Mouse (Mus musculus): ENCODE measurements around the gene Gbp2.
"Not testable (repeated sequence)": the region's sequence is repeated elsewhere in the genome, so short reads cannot be mapped to it uniquely, and the experiment has no call there.

The Gbp2 gene

DNA sequence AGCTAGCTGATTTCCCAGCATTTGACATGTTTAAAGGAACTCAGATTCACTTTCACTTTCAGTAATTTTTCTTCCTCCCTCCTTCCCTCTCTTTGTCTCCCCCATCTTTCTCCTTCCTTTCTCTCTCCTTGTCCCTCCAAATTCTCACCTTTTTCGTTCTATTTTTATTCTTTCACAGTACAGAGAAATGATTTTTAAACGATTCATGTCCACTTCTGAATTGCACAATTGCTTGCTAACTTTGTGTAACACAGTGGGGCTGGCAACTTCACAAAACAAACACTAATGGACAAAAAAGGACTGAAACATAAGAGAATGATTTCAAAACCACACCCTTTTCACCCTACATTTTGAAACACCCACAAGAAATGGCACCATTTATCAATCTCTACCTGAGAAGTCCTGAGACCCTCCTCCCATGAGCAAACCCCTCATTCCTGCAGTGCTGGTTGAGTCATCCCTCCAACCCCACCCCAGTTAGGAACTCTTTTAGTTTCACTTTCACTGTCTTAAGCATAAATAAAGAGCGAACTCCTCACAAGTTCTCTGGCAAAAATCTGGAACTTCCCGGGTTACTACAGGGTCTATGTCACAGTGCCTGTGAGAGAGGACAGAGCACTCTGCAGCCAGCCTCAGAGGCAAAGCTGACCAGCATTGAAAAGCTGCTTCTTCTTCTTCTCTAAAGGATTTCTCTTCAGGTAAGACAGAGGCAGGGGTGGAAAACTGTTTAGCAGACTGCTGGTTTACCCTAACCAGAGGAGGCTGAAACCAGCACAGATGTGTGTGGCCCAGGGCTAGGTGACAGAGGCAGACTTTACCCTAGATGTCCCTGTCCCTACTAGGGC is at the start of gene Gbp2:
TSS of gene Gbp2 (plus strand) at position 492 of the 845 bp plus-strand sequence.
- DNase-seq (ENCODE audit: low spot score), result no peak

DNA sequence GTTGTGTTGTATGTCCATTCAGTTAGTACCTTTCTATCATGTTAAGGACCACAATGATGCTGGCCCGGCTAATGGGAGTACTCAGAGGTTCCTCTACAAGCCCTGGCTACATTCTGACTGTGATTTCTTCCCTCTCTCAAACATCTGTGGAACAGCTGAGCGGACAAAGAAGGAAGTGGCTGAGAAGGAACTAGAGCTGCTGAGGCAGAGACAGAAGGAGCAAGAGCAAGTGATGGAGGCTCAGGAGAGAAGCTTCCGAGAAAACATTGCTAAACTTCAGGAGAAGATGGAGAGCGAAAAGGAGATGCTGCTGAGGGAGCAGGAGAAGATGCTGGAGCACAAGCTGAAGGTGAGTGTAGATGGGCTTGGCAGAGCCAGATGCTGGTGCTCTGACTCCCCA is 49.7 kb upstream of the Gbp2 start:
- no peak for DNase-seq (ENCODE audit: low spot score)

DNA sequence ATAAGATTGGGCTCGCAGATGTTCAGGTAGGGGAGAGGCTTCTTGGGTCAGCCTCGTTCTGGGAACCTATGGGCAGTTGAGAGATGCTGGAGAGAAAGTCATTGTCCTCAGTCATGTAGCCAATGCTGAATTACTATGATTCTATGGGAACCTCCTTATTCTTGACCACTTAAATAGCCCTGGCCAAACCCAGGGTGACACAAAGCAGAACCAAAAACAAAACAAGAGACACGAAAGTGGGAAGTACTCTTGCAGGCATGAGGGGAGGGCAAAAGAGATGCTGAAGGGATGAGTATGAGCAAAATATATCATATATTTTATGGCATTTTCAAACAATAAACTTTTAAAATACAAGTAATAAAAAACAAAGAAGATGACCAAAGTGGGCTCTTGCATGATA is 43.3 kb upstream of the Gbp2 start:
- DNase-seq (ENCODE audit: low spot score), result no peak

DNA sequence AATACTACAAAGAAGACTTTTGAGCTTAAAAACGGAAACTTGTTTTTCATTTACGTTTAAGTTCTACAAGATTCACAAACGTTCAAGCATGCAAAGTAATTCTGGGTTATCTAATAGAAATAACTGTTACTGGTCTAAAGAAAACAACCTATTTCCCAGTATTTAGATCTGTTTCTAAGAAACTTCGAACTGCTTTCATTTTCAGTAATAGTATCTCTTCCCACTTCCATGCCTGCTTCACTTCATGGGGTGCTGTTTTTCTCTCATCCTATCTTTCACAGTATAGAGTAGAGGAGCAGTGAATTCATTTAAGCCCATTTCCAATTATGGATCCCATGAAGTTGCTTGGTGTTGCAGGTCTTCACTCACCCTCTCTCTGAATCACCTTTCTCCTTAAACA is 42.1 kb upstream of the Gbp2 start:
- no peak for DNase-seq (ENCODE audit: low spot score)

DNA sequence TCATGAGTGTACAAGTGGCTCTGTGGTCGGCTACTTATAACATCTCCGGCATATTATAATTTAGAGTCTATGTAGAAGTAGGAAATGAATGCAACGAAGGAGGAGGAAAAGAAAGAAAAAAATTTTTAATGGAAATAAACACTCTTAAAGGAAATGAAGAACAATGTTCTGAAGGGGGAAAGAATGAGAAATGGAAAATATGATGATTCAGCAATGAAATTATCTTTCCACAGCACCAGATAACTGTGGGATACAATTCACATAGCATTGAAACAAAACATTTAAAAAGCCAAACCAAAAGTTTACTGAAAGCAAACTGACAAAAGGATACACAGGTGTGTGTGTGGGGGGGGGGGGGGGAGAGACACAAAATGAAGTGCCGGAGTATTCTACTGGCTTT is 37.3 kb upstream of the Gbp2 start:
- no peak for DNase-seq (ENCODE audit: low spot score)

DNA sequence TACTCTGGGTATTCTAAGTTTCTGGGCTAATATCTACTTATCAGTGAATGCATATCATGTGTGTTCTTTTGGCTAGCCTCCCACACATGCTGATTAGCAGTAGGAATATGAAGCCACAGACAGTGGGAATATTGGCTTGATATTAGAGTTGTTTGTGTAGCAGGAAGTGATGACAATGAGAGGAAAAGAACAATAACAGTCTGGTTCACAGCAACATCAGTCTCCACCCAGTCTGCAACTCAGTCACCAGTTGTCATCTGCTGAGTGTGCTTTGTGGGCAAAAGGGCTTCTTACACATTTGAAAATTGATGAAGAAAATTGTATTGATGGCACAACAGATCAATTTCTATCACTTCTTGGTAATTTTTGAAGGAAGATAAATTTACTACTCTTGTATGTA is 33.0 kb upstream of the Gbp2 start:
- DNase-seq (ENCODE audit: low spot score), result no peak

DNA sequence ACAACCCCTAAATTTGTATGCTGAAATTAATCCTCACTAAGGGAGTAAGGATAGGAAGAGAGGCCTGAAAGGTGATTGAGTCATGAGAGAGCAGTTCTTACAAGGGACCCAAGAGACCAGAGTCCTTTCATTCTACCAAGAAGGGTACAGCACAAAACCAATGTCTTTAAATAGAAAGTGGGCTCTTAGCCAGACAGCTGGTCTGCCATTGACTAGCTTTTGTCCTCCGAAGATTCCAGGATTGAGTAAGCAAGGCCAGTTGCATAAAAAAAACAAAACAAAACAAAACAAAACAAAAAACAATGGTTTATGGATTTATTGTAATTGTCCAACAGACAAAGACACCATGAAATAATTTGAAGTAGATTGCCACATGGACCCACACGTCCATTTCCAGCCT is 31.5 kb upstream of the Gbp2 start:
- no peak for DNase-seq (ENCODE audit: low spot score)

DNA sequence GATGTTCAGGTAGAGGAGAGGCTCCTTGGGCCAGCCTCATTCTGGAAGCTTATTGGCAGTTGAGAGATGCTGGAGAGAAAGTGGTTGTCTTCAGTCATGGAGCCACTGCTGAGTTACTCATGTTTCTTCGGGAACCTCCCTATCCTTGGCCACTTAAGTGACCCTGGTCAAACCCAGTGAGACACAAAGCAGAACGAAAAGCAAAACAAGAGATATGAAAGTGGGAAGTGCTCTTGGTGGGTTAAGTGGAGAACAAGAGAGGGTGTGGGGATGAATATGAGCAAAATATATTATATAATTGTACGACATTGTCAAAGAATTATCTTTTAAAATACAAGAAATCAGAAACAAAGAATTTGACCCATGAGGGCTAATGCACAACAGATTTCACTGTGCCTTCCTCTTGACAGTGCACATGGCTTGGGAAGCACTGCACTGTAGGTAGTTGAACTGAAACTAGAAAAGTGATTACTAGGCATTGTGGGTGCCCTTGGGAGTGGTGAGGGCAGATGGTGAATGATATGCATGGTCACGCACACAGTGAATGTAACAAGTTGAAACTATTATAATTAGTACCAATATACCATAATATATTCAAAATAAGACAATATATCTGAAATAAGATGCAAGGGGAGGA is 29.9 kb upstream of the Gbp2 start:
- DNase-seq (ENCODE audit: low spot score), result no peak

DNA sequence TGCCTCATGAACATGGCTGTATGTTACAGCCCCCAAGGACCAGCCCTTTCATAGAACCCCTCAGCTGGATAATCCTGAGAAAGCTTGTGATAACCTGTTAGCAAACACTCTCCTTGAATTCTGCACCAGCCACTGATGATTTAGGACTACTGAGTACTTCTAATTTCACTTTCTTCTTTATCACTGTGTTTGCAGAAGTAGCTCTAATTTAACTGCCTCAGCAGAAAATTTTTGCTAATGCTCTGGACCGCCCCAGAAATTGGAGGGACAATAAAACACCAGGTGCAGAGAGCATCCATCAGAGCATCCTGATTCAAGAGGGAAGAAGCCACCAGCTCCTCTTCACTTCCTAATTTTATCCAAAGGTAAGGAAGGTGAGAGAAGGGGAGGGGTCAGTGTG is 25.9 kb upstream of the Gbp2 start, which contains the start of gene Gbp2b:
TSS of gene Gbp2b (plus strand) at position 301 of the 400 bp plus-strand sequence.
- DNase-seq (ENCODE audit: low spot score), result no peak

DNA sequence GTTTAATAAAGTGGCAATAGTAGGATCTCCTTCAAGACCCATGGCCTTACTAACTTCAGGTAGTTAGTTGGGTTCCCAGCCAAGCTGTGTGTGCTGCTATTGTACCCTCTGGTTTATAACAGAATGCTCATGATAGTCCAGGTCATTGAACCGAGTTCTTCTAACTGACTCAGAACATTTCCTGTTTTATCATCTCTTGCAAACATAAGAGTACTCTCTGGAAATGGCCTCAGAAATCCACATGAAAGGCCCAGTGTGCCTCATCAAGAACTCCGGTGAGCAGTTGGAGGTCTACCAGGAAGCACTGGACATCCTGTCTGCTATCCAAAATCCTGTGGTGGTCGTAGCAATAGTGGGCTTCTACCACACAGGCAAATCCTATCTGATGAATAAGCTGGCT is 22.5 kb upstream of the Gbp2 start:
- DNase-seq (ENCODE audit: low spot score), result no peak

DNA sequence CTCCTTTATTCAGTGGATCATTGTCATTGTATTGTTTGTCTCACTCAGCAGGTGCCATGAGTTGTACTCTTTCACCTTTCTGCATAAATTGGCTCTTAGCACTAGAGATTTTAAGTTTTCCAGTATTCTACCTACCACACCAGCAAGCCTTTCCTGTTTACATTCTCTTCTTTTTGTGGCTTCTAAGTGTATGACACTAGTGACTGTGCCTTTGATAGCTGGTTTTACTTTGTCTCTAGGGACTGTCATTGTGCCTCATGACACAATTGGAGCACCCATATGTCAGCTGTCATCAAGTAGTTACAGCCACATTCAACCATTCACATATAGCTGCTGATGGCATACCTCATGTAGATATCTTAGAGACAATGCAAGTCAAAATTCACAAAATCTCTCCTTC is 18.7 kb upstream of the Gbp2 start:
- no peak for DNase-seq (ENCODE audit: low spot score)

DNA sequence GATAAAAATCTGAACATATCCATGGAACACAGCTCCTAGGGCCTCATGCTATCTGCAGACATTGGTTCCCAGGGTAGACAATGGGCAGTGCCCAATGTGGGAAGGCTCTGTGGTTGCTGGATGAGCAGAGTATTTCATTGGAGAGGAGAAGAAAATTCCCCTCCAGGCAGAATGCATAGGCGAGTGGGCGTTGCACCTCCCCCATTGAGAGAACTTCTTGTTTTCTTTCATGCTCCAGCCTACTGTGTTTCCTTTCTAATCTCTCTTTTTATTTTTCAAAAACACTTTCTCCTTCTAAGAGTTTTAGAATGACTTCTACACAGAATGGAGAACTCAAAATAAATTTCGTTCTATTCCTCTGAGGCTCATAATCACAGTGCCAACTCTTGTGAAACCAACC is 1.7 kb upstream of the Gbp2 start:
- DNase-seq (ENCODE audit: low spot score), result no peak

DNA sequence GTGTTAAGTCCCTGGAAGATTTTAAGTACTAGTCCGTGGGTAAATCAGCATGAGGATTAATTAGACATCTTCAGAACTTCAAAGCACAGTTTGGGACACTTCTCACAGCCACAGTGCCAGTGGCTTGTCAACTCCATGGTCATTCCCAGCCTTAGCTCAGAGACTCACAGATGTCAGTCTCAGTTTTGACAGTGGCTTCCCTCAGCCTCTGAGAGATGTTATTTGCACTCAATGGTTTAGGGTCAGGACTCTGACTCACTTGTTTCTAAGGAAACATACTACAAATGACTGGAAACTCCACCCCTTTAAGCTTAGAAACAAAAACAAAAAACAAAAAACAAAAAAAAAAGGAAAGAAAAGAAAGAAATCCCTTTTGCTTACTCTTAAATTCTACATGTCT is 796 bp upstream of the Gbp2 start:
- DNase-seq (ENCODE audit: low spot score), result no peak

DNA sequence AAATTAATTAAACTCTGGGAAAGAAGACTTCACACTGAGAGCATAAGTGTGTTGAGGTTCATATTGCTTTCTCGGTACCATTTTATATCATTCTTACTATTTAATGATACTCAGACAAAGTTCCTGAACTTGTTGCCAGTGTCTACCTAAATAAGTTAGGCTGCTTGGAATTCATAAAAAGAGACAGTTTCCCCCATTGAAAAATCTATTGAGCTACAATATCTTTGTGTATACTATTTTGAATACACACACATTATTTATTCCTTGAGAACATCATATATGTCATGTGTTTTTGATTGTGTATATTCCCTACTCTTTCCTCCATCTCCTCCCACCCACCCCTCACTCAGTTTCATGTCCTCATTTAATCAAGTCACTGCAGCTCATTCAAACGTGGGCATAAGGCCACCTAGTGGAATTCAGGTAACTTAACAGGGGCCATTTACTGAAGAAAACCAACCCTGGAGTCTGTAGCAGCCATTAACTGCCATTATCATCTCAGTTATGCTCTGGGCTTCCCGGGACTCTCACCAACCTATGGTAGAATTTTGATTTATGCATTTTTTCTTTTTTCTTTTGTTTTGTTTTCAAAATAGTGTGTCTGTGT is 657 bp downstream of the Gbp2 start:
- peak; percentile 12 for DNase-seq (ENCODE audit: low spot score)

DNA sequence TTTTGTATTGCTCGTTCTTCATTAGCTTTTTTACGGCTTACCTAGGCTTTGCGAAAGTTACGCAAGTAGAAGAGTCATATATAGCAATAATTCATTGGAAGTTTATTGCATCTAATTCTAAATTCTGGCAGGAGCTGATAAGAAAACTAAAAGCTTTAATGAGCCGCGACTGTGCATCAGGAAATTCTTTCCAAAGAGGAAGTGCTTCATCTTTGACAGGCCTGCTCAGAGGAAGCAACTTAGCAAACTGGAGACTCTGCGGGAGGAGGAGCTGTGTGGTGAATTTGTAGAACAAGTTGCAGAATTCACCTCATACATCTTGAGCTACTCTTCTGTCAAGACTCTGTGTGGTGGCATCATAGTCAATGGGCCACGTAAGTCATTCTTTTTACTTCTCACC is 10.0 kb downstream of the Gbp2 start:
- no peak for DNase-seq (ENCODE audit: low spot score)

DNA sequence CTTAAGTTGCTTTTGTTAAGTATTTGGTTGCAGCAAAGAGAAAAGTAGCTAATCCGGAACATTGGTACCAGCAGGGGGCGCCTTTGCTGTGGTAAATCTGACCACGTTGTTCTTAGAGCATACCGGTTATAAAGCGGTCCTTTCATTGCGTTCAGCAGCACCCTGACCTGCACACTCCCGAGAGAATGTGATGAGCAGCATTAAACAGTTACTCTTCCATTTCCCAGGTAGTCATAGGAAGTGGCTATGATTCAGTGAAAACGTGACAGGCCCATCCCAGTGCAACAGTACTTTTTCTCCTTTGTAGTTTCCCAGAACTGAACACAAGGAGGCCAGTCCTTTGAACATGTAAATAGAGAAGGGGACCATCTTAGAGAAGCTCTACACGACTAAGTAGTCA is 19.8 kb downstream of the Gbp2 start:
- peak; percentile 80 for DNase-seq (ENCODE audit: low spot score)

DNA sequence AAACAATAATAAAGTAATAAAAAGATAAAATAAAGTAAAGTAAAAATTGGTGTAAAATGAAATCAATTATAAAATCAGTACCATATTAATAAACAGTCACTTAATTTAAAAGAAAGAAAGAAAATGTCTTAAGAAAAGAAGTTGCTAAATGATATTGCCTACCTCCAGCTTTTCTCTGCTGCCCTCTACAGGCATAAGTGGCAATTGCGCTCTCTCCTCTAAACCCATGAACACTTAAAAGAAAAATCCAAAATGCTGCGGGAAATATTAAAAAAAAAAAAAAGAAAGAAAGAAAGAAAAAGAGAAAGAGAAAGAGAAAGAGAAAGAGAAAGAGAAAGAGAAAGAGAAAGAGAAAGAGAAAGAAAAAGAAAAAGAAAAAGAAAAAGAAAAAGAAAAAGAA is 25.5 kb downstream of the Gbp2 start:
- peak; percentile 83 for DNase-seq (ENCODE audit: low spot score)

DNA sequence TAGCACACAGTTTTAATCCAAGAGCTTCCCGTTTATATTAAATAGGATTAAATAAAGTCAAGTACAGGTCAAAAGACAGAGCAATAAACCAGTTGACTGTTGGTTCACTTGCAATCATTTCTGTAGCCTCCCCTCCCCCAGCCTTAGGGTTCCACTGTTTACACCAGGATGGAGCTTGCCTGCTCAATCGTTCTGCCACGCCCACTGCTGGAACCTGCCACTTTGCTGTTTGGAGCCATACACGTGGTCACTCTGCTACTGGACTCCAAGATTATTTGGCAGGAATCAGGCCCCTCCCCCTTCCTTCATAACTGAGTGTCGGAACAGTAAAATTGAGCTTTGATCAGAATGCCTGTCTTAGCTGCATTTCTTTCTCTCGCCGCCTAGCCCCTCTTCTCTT is 27.4 kb downstream of the Gbp2 start:
- DNase-seq (ENCODE audit: low spot score), result not testable (repeated sequence)

DNA sequence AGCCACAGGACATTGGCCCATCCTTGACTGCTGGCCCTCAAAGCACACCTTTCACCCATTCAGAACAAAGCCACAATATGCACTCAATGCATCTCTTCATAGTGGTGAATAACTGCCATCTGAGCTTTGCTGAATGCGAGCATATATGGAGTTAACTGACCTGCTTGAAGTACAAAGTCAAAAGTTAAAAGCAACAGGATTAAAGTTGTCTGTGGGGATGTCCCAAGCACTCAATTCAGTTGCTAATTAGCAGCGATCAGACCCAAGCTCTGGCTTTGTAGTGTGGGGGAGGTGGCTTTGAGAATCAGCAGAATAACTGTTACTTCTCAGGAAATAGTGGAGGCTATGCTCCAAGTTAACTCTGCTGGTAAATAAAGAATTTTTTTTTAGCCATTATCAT is 29.8 kb downstream of the Gbp2 start:
- DNase-seq (ENCODE audit: low spot score), result no peak

DNA sequence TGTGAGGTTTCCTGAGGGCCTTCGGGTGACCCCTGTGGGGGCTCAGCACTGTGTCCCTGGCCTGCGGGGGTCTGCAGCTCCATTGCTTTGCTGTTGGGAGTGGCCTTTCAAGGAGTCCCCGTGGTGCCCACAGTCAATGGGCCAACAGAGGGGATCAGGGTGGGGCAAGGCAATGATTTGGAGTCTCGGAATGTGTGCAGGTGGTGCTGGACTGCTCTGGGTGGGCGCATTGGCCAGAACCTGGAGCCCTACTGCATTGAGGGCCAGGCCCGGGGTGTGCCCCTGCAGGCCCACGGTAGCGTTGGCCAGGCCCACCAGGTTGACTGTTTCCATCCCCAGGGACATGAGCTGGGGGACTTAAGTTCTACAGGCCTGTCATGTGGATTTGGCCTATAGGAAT is 44.3 kb downstream of the Gbp2 start:
- DNase-seq (ENCODE audit: low spot score), result no peak

DNA sequence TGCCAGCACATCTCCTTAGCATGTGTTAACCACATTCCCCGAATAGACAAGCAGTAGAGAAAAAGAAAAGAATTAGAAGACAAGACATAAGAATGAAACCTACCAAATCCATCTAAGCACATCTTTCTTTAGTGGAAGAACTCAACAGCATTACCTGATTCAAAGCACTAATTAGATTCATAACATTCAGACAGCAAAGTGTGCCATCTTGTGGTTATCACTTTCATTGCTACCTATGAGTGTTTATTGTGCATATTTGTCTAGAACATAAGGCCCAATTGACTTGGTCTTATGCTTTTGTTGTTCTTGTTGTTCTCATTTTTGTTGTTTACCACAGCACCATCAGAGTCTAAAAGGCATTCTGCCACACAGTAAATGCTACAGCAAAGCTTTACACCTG is 54.2 kb downstream of the Gbp2 start:
- peak; percentile 20 for DNase-seq (ENCODE audit: low spot score)
